Mouse (Mus musculus): Measurements from ENCODE around the gene Phf20. TPM values are rescaled to one million over a fixed set of nuclear protein-coding genes. Genes with fewer than 3 reads are reported as not detected.
"Not testable (repeated sequence)": the region's sequence is repeated elsewhere in the genome, so short reads cannot be mapped to it uniquely, and the experiment has no call there.

Phf20 gene
- polyA plus RNA-seq, 1 experiment, result 13.2 TPM

GRCm38 (mm10) chr2:156199944-156200343 lies 3.7 kb downstream of the Phf20 start:
- DNase-seq (ENCODE audit: low spot score), result no peak

GRCm38 (mm10) chr2:156201486-156201885 lies 5.2 kb downstream of the Phf20 start:
- no peak for DNase-seq (ENCODE audit: low spot score)

- no peak for DNase-seq (ENCODE audit: low spot score)
Measured at GRCm38 (mm10) chr2:156202848-156203437, 6.7 kb downstream of the Phf20 start.

GRCm38 (mm10) chr2:156203917-156204316 lies 7.7 kb downstream of the Phf20 start:
- no peak for DNase-seq (ENCODE audit: low spot score)

- no peak for DNase-seq (ENCODE audit: low spot score)
Measured at GRCm38 (mm10) chr2:156217786-156218185, 21.5 kb downstream of the Phf20 start.

- DNase-seq (ENCODE audit: low spot score), result no peak
Measured at GRCm38 (mm10) chr2:156222100-156222499, 25.8 kb downstream of the Phf20 start.

- DNase-seq (ENCODE audit: low spot score), result no peak
Measured at GRCm38 (mm10) chr2:156224043-156224442, 27.8 kb downstream of the Phf20 start.

GRCm38 (mm10) chr2:156227689-156228088 lies 31.4 kb downstream of the Phf20 start:
- no peak for DNase-seq (ENCODE audit: low spot score)

GRCm38 (mm10) chr2:156229171-156229570 lies 32.9 kb downstream of the Phf20 start:
- no peak for DNase-seq (ENCODE audit: low spot score)

- DNase-seq (ENCODE audit: low spot score), result no peak
Measured at GRCm38 (mm10) chr2:156231340-156231739, 35.1 kb downstream of the Phf20 start.

GRCm38 (mm10) chr2:156233275-156233948 lies 37.1 kb downstream of the Phf20 start:
- DNase-seq (ENCODE audit: low spot score), result no peak

GRCm38 (mm10) chr2:156234016-156234415 lies 37.8 kb downstream of the Phf20 start:
- DNase-seq (ENCODE audit: low spot score), result not testable (repeated sequence)

- DNase-seq (ENCODE audit: low spot score), result no peak
Measured at GRCm38 (mm10) chr2:156235847-156236246, 39.6 kb downstream of the Phf20 start.

GRCm38 (mm10) chr2:156241662-156242061 lies 45.4 kb downstream of the Phf20 start:
- DNase-seq (ENCODE audit: low spot score), result no peak

- DNase-seq (ENCODE audit: low spot score), result no peak
Measured at GRCm38 (mm10) chr2:156243011-156243410, 46.7 kb downstream of the Phf20 start.

GRCm38 (mm10) chr2:156247599-156247998 lies 51.3 kb downstream of the Phf20 start:
- no peak for DNase-seq (ENCODE audit: low spot score)

- DNase-seq (ENCODE audit: low spot score), result no peak
Measured at GRCm38 (mm10) chr2:156250761-156251160, 54.5 kb downstream of the Phf20 start.

- no peak for DNase-seq (ENCODE audit: low spot score)
Measured at GRCm38 (mm10) chr2:156251291-156251690, 55.0 kb downstream of the Phf20 start.

GRCm38 (mm10) chr2:156257051-156257450 lies 60.8 kb downstream of the Phf20 start:
- DNase-seq (ENCODE audit: low spot score), result no peak

GRCm38 (mm10) chr2:156257922-156258761 lies 61.9 kb downstream of the Phf20 start:
- no peak for DNase-seq (ENCODE audit: low spot score)

GRCm38 (mm10) chr2:156260968-156261367 lies 64.7 kb downstream of the Phf20 start:
- DNase-seq (ENCODE audit: low spot score), result no peak

- no peak for DNase-seq (ENCODE audit: low spot score)
Measured at GRCm38 (mm10) chr2:156263204-156263893, 67.1 kb downstream of the Phf20 start.

Data from urinary bladder, adult 2 months (tissue).